Mouse (Mus musculus): ENCODE measurements around the gene Vmn1r231. TPM values are rescaled to one million over a fixed set of nuclear protein-coding genes. Genes with fewer than 3 reads are reported as not detected.
A peak's percentile ranks its signal among the peaks of the same experiment; 100 is the strongest.

Vmn1r231 gene
- polyA plus RNA-seq (2015; fragmentation: Nextera tagmentation; extraction: Ambion mirVana): not detected in 2 replicates

- H3K27ac ChIP-seq: no peak within 1 kb of the TSS
- no peak within 1 kb of the TSS for H3K4me3 ChIP-seq
- no peaks in the 10 kb centered on the region for H3K9me3 ChIP-seq (replicated peaks)
- H3K4me1 ChIP-seq (replicated peaks): no peaks in the 10 kb centered on the region
- H3K36me3 ChIP-seq: no peaks in the 10 kb centered on the region
- H3K4me2 ChIP-seq: no peak within 1 kb of the TSS
- ATAC-seq (replicated peaks; ENCODE audit: insufficient number of reproducible peaks, insufficient read depth, low FRiP score, low read depth): no peak
- H3K9ac ChIP-seq: no peak within 1 kb of the TSS
- WGBS: 38% methylated on average over 2 of the region's 2 CpGs
- H3K27me3 ChIP-seq: no peaks in the 10 kb centered on the region
Measured at GRCm38 (mm10) chr17:20904991-20905390, at the start of gene Vmn1r231. TSS of gene Vmn1r231 (minus strand) at chr17:20905091.

GRCm38 (mm10) chr17:20946636-20947035 lies 41.7 kb upstream of the Vmn1r231 start:
- peak overlapping the region; percentile 75 for H3K4me2 ChIP-seq
- H3K9me3 ChIP-seq (replicated peaks): no peaks in the 10 kb centered on the region
- no peaks in the 10 kb centered on the region for H3K27me3 ChIP-seq
- H3K9ac ChIP-seq: peak overlapping the region; percentile 85
- no peak overlapping the region for H3K27ac ChIP-seq
- peaks cover 6% of the 10 kb centered on the region for H3K36me3 ChIP-seq
- no peak for ATAC-seq (replicated peaks; ENCODE audit: insufficient number of reproducible peaks, insufficient read depth, low FRiP score, low read depth)
- H3K4me1 ChIP-seq (replicated peaks): peaks cover 33% of the 10 kb centered on the region
- H3K4me3 ChIP-seq: peak overlapping the region; percentile 89

- Histone ChIP-seq H3K4me1 (replicated peaks) (peaks cover 33% of the 10 kb centered on the region), H3K36me3 (peaks cover under 1% of the 10 kb centered on the region), H3K9ac (peak overlapping the region; percentile 85), H3K4me2 (peak overlapping the region; percentile 75), H3K27me3 (no peaks in the 10 kb centered on the region), H3K4me3 (peak overlapping the region; percentile 89), H3K9me3 (replicated peaks) (no peaks in the 10 kb centered on the region), H3K27ac (peak overlapping the region; percentile 98)
- under 1% methylated on average over 13 of the region's 13 CpGs for WGBS
- ATAC-seq (replicated peaks; ENCODE audit: insufficient number of reproducible peaks, insufficient read depth, low FRiP score, low read depth): no peak
Measured at GRCm38 (mm10) chr17:20946026-20946565, 41.2 kb upstream of the Vmn1r231 start.

- no peaks in the 10 kb centered on the region for H3K9me3 ChIP-seq (replicated peaks)
Measured at GRCm38 (mm10) chr17:20944985-20945891, 40.3 kb upstream of the Vmn1r231 start, which contains the start of gene Ppp2r1a. TSS of gene Ppp2r1a (plus strand) at chr17:20945311.

GRCm38 (mm10) chr17:20944226-20944625 lies 39.3 kb upstream of the Vmn1r231 start:
- WGBS: 51% methylated on average over 3 of the region's 3 CpGs
- ATAC-seq (replicated peaks; ENCODE audit: insufficient number of reproducible peaks, insufficient read depth, low FRiP score, low read depth): no peak

More at GRCm38 (mm10) chr17:20944985-20945891, 40.3 kb upstream of the Vmn1r231 start, which contains the start of gene Ppp2r1a:
- Histone ChIP-seq H3K27me3 (no peaks in the 10 kb centered on the region), H3K4me2 (peak within 1 kb of the TSS; percentile 75), H3K36me3 (no peaks in the 10 kb centered on the region), H3K4me1 (replicated peaks) (peaks cover 30% of the 10 kb centered on the region), H3K4me3 (peak within 1 kb of the TSS; percentile 89), H3K27ac (peak within 1 kb of the TSS; percentile 98), H3K9ac (peak within 1 kb of the TSS; percentile 85)
- under 1% methylated on average over 69 of the region's 69 CpGs for WGBS
- peak; percentile 98 for ATAC-seq (replicated peaks; ENCODE audit: insufficient number of reproducible peaks, insufficient read depth, low FRiP score, low read depth)

GRCm38 (mm10) chr17:20919614-20920013 lies 14.7 kb upstream of the Vmn1r231 start, which contains the start of gene Vmn1r232:
TSS of gene Vmn1r232 (minus strand) at chr17:20919714.
- no peak for ATAC-seq (replicated peaks; ENCODE audit: insufficient number of reproducible peaks, insufficient read depth, low FRiP score, low read depth)
- no peaks in the 10 kb centered on the region for H3K4me1 ChIP-seq (replicated peaks)
- H3K9ac ChIP-seq: no peak within 1 kb of the TSS
- no peaks in the 10 kb centered on the region for H3K36me3 ChIP-seq
- H3K4me2 ChIP-seq: no peak within 1 kb of the TSS
- no peak within 1 kb of the TSS for H3K27ac ChIP-seq
- WGBS: 36% methylated on average over 1 of the region's 1 CpGs
- H3K4me3 ChIP-seq: no peak within 1 kb of the TSS
- no peaks in the 10 kb centered on the region for H3K27me3 ChIP-seq
- H3K9me3 ChIP-seq (replicated peaks): no peaks in the 10 kb centered on the region

More at GRCm38 (mm10) chr17:20944226-20944625, 39.3 kb upstream of the Vmn1r231 start:
- Histone ChIP-seq H3K36me3 (no peaks in the 10 kb centered on the region), H3K9ac (peak overlapping the region; percentile 43), H3K27me3 (no peaks in the 10 kb centered on the region), H3K27ac (peak overlapping the region; percentile 86), H3K4me2 (peak overlapping the region; percentile 69), H3K9me3 (replicated peaks) (no peaks in the 10 kb centered on the region), H3K4me3 (peak overlapping the region; percentile 89), H3K4me1 (replicated peaks) (peaks cover 25% of the 10 kb centered on the region)

GRCm38 (mm10) chr17:20840144-20840543 lies 64.7 kb downstream of the Vmn1r231 start, which contains the start of gene Vmn1r230:
TSS of gene Vmn1r230 (plus strand) at chr17:20840444.
- Histone ChIP-seq H3K27ac (no peak within 1 kb of the TSS), H3K36me3 (no peaks in the 10 kb centered on the region), H3K9ac (no peak within 1 kb of the TSS), H3K4me3 (no peak within 1 kb of the TSS), H3K4me2 (no peak within 1 kb of the TSS), H3K9me3 (replicated peaks) (no peaks in the 10 kb centered on the region), H3K27me3 (no peaks in the 10 kb centered on the region), H3K4me1 (replicated peaks) (no peaks in the 10 kb centered on the region)
- ATAC-seq (replicated peaks; ENCODE audit: insufficient number of reproducible peaks, insufficient read depth, low FRiP score, low read depth): no peak
- WGBS: 2% methylated on average over 1 of the region's 1 CpGs

Other genes with a start within 250 kb of the Vmn1r231 start
- not detected in 2 replicates for gene Vmn1r226, start 222.2 kb downstream of the Vmn1r231 start, polyA plus RNA-seq (2015; fragmentation: Nextera tagmentation; extraction: Ambion mirVana)
- not detected in 2 replicates for gene Vmn1r227, start 175.2 kb downstream of the Vmn1r231 start, polyA plus RNA-seq (2015; fragmentation: Nextera tagmentation; extraction: Ambion mirVana)
- gene Vmn1r228, start 118.9 kb downstream of the Vmn1r231 start, polyA plus RNA-seq (2015; fragmentation: Nextera tagmentation; extraction: Ambion mirVana): not detected in 2 replicates
- gene Vmn1r229, start 93.5 kb downstream of the Vmn1r231 start, polyA plus RNA-seq (2015; fragmentation: Nextera tagmentation; extraction: Ambion mirVana): not detected in 2 replicates
- gene Vmn1r230, start 64.6 kb downstream of the Vmn1r231 start, polyA plus RNA-seq (2015; fragmentation: Nextera tagmentation; extraction: Ambion mirVana): not detected in 2 replicates
- gene Vmn1r232, start 14.6 kb upstream of the Vmn1r231 start, polyA plus RNA-seq (2015; fragmentation: Nextera tagmentation; extraction: Ambion mirVana): not detected in 2 replicates
- gene Ppp2r1a, start 40.2 kb upstream of the Vmn1r231 start, polyA plus RNA-seq (2015; fragmentation: Nextera tagmentation; extraction: Ambion mirVana): 275 and 358 TPM in 2 replicates
- not detected in 2 replicates for gene Vmn1r233, start 91.4 kb upstream of the Vmn1r231 start, polyA plus RNA-seq (2015; fragmentation: Nextera tagmentation; extraction: Ambion mirVana)
- gene Zfp160, start 103.8 kb upstream of the Vmn1r231 start, polyA plus RNA-seq (2015; fragmentation: Nextera tagmentation; extraction: Ambion mirVana): 9.6 TPM in 2 replicates